Mouse (Mus musculus) effector memory CD4-positive, alpha-beta T cell, adult 5 months (primary cell): ENCODE results near the gene Ccnd3. TPM values are rescaled to one million over a fixed set of nuclear protein-coding genes. Genes with fewer than 3 reads are reported as not detected.

ENCODE experiments used
- polyA plus RNA-seq: library from polyadenylated mRNA; unstranded; fragments of 100-300 nt; shearing (Covaris generic); gene quantifications from one replicate; pipeline ENCODE4 v1.2.1, GENCODE M21; 2017

Gene Ccnd3
- polyA plus RNA-seq, result 245 TPM

DNA sequence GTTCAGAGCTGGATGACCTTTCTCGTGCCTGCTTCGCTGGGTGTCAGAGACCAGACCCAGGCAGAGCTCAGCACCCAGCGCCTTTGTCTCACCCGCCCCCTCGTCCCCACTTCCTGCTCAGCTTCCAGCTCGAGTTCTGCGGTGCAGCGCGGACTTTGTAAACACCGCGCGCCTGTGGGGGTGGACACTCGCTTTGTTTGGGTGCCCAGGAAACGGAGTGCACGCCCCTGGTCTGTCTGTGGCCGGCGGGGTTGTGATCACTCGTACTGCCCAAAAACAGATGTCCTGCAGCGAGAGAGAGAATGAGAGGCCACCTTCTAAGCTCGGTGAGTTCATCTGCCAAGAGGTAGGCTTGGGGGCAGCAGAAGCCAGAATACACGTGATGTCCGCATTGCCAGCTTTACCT, at the start of gene Ccnd3:
Ccnd3 (plus strand) TSS at position 111 of the 406 bp plus-strand sequence.

DNA sequence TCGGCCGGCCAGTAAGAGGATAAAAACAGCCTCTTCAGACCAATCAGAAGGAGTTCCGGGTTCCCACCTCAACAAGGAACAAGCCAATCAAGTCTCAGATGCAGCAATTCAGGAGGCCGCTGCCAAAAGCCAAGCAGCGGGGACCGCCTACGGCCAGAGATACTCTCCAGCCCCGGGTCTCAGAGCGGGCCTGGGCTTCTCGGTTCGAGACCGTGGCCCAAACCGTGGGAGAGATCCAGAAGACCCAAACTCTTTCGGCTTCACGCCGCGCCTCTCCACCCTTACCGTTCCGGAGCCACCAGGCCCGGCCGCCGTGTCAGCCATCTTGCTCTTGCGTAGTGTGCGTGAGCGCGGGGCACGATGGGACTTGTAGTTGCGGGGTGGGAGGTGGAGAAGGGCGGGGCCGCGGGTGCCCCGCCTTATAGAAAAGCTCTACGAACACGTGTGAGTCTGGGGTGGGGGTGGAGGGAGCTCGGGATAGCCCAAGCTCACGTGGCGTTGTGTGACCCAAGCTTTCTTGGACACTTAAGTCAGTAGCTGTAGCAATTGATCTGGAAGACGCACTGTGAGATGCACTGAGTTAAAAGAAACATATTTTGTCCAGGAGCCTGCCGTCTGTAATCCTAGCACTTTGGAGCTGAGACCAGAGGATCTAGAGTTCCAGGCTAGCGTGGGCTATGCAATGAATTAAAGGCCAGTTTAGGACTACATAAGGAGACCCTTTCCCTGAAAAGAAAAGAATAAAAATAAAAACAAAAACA, 2.7 kb upstream of the Ccnd3 start, which contains the start of gene Taf8:
Taf8 (minus strand) TSS at position 347 of the 761 bp plus-strand sequence.

GRCm38 (mm10) chr17:47610849-47611660, 106.2 kb downstream of the Ccnd3 start, which contains the start of the genes Bysl, Med20 and Gm20517:
Gene Bysl (minus strand): TSS chr17:47611492.
Gene Med20 (plus strand): TSS chr17:47611582.
Gene Gm20517 (plus strand): TSS chr17:47611589.

GRCm38 (mm10) chr17:47630678-47631065, 125.8 kb downstream of the Ccnd3 start, which contains the start of gene Usp49:
Gene Usp49 (plus strand): TSS chr17:47630690.

Other genes starting within 250 kb of the Ccnd3 start
- 24.6 TPM for gene Mrps10, start 136.2 kb upstream of the Ccnd3 start, polyA plus RNA-seq
- gene Guca1b, start 119.7 kb upstream of the Ccnd3 start, polyA plus RNA-seq, result 1.0 TPM
- not detected for gene Guca1a, start 104.5 kb upstream of the Ccnd3 start, polyA plus RNA-seq
- gene AI661453, start 68.4 kb upstream of the Ccnd3 start, polyA plus RNA-seq, result not detected
- not detected for gene 1700001C19Rik, start 67.7 kb upstream of the Ccnd3 start, polyA plus RNA-seq
- gene Taf8, start 2.8 kb upstream of the Ccnd3 start, polyA plus RNA-seq, result 52.6 TPM
- 30.8 TPM for gene Bysl, start 106.4 kb downstream of the Ccnd3 start, polyA plus RNA-seq
- 53.4 TPM for gene Med20, start 106.5 kb downstream of the Ccnd3 start, polyA plus RNA-seq
- 1.6 TPM for gene Gm20517, start 106.5 kb downstream of the Ccnd3 start, polyA plus RNA-seq
- 3.2 TPM for gene Usp49, start 125.6 kb downstream of the Ccnd3 start, polyA plus RNA-seq
- 201 TPM for gene Tomm6, start 183.3 kb downstream of the Ccnd3 start, polyA plus RNA-seq
- 0.46 TPM for gene Frs3, start 184.0 kb downstream of the Ccnd3 start, polyA plus RNA-seq
- gene Gm21981, start 189.4 kb downstream of the Ccnd3 start, polyA plus RNA-seq, result not detected
- gene Prickle4, start 189.7 kb downstream of the Ccnd3 start, polyA plus RNA-seq, result not detected
- gene Pgc, start 221.8 kb downstream of the Ccnd3 start, polyA plus RNA-seq, result not detected
- 23.5 TPM for gene Tfeb, start 232.0 kb downstream of the Ccnd3 start, polyA plus RNA-seq